In genomic region chr12:32719203-32719602, GRCm38 (mm10) we compare ENCODE assay signal across 17 mouse cellular contexts.
"Had no signal": no experiment of that assay in that cellular context is flagged by ENCODE, and none has a peak within 500 bp of the region (broad histone marks: within the 10 kb centered on the region; RNA-seq: fewer than 3 reads in every experiment).

No protein-coding gene starts in this region.

- H3K9ac ChIP-seq: limb, embryonic 12.5 days; liver, embryonic 13.5 days; liver, postnatal 0 days; lung, embryonic 15.5 days; midbrain, embryonic 12.5 days; neural tube, embryonic 15.5 days; stomach, embryonic 15.5 days had no signal

- H3K9me3 ChIP-seq: limb, embryonic 12.5 days; liver, embryonic 13.5 days; lung, embryonic 15.5 days; midbrain, embryonic 12.5 days; neural tube, embryonic 15.5 days; stomach, embryonic 15.5 days had no signal

- ATAC-seq: liver, postnatal 0 days; midbrain, embryonic 16.5 days had no signal

- H3K27ac ChIP-seq: kidney, postnatal 0 days; limb, embryonic 12.5 days; liver, embryonic 13.5 days; lung, embryonic 15.5 days; midbrain, embryonic 12.5 days; neural tube, embryonic 15.5 days; stomach, embryonic 15.5 days had no signal

- H3K4me3 ChIP-seq: limb, embryonic 12.5 days; liver, embryonic 13.5 days; lung, embryonic 15.5 days; midbrain, embryonic 12.5 days; neural tube, embryonic 15.5 days; stomach, embryonic 15.5 days had no signal

- DNase-seq: kidney, adult 11 months; kidney, adult 9 months; kidney, postnatal 36 days; liver; liver, embryonic 13.5 days; liver, postnatal 0 days; right cerebral cortex, adult 18-20 months; right cerebral cortex, postnatal 25 days; thymus, adult 2 months; thymus, postnatal 25 days had no signal

- H3K27me3 ChIP-seq: limb, embryonic 12.5 days; liver, embryonic 13.5 days; lung, embryonic 15.5 days; midbrain, embryonic 12.5 days; neural tube, embryonic 15.5 days; stomach, embryonic 15.5 days had no signal

- H3K36me3 ChIP-seq: limb, embryonic 12.5 days; liver, embryonic 13.5 days; lung, embryonic 15.5 days; midbrain, embryonic 12.5 days; neural tube, embryonic 15.5 days; stomach, embryonic 15.5 days had no signal

- H3K4me1 ChIP-seq: limb, embryonic 12.5 days; liver, embryonic 13.5 days; midbrain, embryonic 12.5 days; stomach, embryonic 15.5 days had no signal

- H3K4me2 ChIP-seq: limb, embryonic 12.5 days; liver, embryonic 13.5 days; lung, embryonic 15.5 days; midbrain, embryonic 12.5 days; neural tube, embryonic 15.5 days; stomach, embryonic 15.5 days had no signal
